Mouse (Mus musculus): Measurements from ENCODE around the gene Bsdc1. TPM values are rescaled to one million over a fixed set of nuclear protein-coding genes. Genes with fewer than 3 reads are reported as not detected.

Bsdc1 gene
- total RNA-seq, 2 experiments from 2014 or later = 59.8 to 62.7 TPM

- DNase-seq (ENCODE audit: low spot score in 2 of 2) = no peak
Measured at GRCm38 (mm10) chr4:129476047-129476446, 14.7 kb downstream of the Bsdc1 start.

DNA sequence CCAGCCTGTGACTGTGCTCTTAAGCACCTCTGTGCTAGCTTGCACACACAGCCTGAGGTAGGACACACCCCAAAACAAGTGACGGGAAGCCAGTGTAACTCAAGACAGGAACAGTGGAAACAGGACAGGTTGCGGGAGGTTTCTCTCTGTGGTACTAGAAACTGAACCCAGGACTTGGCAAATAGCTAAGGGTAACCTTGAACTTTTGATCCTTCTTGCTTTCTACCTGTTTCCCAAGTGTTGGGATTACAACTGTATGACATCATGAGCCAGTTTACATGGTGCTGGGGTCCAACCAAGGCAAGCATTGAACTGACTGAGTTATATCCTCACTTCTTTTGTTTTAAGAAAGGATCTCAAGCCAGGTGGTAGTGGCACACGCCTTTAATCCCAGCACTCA, 18.5 kb downstream of the Bsdc1 start:
- no peak for DNase-seq (ENCODE audit: low spot score in 2 of 2)

DNA sequence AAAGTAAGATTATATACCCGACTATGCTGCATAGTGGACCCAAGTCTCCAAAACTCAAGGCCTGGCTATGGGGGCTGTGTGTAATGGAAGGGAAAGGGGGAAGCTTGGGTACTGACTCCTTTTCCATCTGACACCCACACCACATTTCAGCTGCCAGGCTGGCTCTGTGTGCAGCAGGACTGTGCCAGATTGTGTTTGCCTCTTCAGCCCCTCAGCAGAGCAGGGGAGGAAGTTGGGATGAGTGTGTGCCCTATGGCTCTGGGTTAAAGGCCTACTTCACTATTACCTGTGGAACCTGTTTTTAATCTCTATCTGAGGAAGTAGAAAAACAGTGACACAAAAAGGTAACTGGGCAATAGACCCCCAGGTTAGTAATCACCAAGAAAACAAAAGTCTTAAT, 19.7 kb downstream of the Bsdc1 start:
- peak in 1 of 2 experiments; percentile 30 for DNase-seq (ENCODE audit: low spot score in 2 of 2)

DNA sequence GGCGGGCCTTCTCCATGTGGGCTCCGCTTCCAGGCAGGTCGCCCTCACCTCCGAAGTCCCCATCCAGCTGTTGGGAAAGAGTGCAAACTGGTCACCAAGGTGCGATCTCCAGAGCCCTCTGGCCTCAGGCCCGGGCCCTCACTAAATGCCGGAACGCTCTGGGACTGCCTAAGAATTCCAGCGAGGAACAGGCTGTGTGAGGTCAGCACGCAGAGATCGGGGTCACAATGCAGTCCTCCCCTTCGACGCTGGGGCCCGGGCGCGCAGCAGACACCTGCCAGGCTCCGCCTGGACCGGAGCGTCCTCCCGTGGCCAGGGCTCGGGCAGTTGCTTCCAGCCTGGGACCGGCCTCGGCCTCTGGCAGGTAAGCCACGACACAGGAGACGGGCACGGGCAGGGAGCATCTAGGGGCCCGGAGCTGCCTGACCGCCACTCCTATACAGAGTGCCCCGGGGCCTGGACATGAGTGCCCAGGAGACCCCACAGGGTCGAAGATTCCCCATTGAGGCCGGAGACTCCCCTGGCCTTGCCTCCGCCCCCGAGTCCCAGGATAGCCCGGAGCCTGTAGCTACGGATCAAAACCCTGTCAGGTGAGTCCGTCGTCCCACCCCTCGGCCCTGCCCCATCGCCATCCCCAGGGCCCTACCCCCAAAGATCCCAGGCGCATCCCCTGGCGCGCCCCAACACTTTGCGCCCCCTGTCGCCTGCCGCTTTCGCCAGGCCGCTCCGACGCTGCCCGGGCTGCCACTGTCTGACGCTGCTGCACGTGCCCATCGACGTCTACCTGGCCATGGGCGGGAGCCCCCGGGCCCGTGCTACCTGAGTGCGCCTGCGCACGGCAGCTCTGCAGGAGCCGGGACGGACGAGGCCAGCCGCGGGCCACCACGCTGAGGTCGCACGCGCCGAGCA, 29.8 kb downstream of the Bsdc1 start, which contains the start of the genes Tssk3 and Fam229a:
Gene Tssk3 (minus strand): TSS at position 51 of the 909 bp plus-strand sequence.
Gene Fam229a (plus strand): TSS at position 219 of the 909 bp plus-strand sequence.
- no peak for DNase-seq (ENCODE audit: low spot score in 2 of 2)

DNA sequence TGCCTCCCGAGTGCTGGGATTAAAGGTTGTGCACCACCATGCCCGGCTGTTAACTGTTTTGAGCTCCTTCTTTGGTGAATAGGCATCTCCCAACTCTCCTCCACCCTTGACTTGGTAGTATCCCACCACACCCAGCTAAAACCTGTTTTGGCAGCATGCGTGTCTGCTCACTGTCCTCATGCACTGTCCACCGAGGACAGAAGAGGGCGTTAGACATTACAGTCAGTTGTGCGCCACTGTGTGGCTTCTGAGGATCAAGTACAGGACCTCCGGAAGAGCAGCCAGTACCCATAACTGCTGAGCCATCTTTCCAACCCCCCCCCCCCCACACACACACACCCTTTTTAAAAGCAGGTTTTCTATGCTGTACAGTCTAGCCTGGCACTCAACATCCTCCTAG, 33.3 kb downstream of the Bsdc1 start:
- no peak for DNase-seq (ENCODE audit: low spot score in 2 of 2)

DNA sequence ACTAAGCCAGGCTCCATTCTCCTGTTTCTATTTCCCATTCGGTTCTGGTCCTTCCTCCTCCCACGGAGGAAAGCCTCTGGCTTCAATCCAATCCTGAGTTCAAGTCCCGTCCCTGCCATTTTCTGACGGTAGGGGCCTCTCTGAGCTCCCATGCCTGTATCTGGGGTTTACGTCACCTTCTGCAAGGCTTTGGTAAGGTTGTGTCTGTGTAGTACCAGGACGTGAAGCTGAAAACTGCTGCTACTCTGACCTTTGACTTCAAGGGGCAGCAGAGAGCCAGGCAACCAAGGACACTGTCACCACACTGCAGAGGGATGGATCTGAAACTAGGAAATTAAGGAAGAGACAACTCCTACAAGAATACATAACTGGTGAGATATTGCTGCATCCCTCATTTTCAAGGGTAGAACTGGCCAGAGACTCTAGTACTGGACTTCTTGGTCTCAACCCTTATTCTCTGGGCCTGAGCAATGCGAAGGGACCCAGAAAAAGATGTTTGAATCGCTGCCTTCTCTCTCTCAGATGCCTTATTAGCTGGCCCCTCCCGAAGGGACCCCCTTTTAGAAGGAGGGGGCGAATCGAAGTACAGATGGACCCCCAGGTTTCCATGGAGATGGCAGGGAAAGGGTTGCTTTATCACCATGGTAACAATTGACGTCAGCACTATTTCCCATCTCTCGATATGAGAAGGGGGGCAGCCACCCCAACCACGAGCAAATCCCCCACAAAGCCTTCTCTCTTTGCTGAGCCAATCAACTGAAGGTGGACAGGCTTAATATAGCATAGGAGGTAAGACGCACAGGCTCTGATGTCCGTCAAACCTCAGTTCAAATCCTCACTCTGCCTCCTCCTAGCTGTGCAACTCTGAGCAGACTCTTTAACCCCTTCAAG, 34.5 kb downstream of the Bsdc1 start:
- no peak for DNase-seq (ENCODE audit: low spot score in 2 of 2)

DNA sequence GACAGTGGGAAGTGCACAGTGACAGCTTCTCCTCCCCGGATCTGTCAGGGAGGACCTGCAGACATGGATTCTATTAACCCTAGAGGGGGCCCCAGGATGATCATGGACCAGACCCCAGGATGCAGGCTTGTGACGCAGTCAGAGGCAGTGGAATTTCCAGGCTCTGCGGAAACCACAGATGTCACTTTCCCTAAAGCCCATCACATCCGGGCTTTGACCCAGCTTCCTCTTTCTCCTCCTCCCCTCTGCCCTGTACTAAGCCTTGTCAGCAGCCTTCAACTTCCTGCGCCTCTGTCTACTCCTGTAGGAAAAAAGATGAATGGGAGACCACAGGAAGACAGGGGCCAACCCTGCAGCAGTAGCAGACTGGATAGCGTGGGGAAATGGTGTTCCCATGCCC, 35.2 kb downstream of the Bsdc1 start:
- no peak for DNase-seq (ENCODE audit: low spot score in 2 of 2)

GRCm38 (mm10) chr4:129498941-129499340, 37.6 kb downstream of the Bsdc1 start:
- no peak for DNase-seq (ENCODE audit: low spot score in 2 of 2)

DNA sequence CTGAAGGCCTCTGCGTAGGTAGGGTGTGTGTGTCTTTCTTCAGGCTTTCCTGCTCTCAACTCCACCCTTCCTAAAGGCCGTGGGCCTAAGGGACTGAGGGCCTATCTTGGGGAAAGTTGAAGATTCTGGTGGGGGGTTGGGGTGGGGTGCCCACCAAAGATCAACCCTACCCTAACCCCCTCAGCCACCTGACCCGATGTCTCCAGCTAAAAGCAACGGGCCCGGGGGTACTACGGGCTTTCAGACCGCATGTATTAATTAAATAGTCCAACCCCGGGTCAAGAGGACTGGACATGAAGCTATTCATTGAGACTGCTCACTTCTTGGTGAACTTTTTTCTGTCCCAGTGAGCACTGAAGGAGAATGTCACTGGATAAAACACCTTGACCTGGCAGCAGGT, 38.6 kb downstream of the Bsdc1 start:
- DNase-seq (ENCODE audit: low spot score in 2 of 2) = no peak

GRCm38 (mm10) chr4:129500607-129501566, 39.5 kb downstream of the Bsdc1 start:
- peak; percentile 42 to 43 for DNase-seq (ENCODE audit: low spot score in 2 of 2)

DNA sequence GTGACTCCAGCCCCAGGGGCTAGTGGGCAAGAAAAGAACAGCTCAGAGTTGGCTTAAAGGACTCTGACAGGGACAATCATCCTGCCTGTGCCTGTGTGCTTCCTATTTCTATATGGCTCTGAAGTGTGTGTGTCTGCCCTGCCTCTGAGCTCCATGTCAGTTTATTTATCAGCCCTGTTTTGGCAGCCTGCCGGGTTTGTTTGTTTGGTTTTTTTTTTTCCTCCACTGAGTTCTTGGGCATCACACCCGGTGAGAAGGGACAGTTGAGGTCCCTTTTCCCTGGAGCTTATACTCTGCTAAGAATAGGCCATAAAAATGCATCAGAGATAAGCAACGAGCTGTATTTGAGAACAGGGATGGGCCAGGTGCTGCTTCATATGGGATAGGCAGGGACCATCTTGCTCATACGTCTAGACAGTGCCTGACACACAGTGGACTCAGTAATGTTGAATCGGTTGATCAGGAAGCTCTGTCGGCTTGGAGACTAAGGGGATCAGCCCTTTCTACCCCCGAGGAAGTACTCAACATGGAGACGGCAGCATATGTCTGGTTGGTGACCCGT, 41.0 kb downstream of the Bsdc1 start:
- no peak for DNase-seq (ENCODE audit: low spot score in 2 of 2)

- no peak for DNase-seq (ENCODE audit: low spot score in 2 of 2)
Measured at GRCm38 (mm10) chr4:129502901-129503444, 41.6 kb downstream of the Bsdc1 start.

DNA sequence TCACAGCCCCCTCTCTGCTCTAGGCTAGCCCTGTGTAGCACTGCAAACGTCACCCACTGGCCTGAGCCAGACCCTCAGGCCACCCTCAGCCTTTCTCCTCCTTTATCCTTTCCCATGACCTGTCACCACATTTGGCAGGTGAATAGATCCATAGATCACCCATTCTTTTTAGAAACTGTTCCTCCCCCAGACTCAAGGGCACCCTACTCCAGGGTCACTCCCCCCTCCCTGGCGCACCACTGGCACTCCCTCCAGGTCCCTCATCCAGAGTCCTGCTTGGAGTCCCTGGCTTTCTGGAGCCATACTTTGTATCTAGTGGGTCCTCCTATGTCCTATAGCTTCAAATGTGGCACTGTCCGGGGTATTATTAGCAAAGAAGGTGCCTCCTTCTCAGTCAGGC, 44.1 kb downstream of the Bsdc1 start:
- DNase-seq (ENCODE audit: low spot score in 2 of 2) = no peak

- DNase-seq (ENCODE audit: low spot score in 2 of 2) = no peak
Measured at GRCm38 (mm10) chr4:129507434-129508236, 46.3 kb downstream of the Bsdc1 start.

- DNase-seq (ENCODE audit: low spot score in 2 of 2) = no peak
Measured at GRCm38 (mm10) chr4:129508237-129508515, 46.8 kb downstream of the Bsdc1 start.

- no peak for DNase-seq (ENCODE audit: low spot score in 2 of 2)
Measured at GRCm38 (mm10) chr4:129508834-129509600, 47.6 kb downstream of the Bsdc1 start.

- DNase-seq (ENCODE audit: low spot score in 2 of 2) = no peak
Measured at GRCm38 (mm10) chr4:129509650-129510049, 48.3 kb downstream of the Bsdc1 start.

DNA sequence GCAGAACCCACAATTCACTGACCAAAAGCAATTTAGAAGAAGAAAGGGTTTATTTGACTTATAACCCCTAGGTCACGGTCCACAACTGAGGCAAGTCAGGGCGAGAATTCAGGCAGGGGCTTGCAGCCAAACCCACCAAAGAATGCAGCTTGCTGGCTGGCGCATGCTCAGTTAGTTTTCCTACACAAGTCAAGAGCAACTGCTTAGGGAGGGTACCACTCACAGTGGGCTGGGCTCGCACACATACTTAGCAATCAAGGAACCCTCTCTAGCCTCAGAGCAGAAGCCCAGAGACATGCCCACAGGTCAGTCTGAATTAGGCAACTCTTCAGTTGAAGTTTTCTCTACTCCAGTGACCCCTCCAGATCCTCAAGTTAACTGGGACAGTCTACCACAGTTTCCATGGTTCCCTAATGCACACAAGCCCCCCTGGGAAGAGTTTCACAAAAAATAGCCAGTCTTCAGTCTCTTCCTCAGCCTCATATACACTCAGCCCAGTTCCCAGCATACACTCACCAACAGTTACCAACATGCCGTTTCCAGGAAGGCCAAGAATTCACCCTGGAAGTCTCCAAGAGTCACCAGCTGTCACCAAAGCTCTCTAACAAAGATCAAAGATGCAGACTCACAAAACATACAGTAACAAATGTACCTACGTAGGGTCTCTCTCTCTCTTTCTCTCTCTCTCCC, 49.5 kb downstream of the Bsdc1 start:
- DNase-seq (ENCODE audit: low spot score in 2 of 2) = no peak

All from left cerebral cortex, adult 18-20 months (tissue).